Mouse (Mus musculus) forebrain, embryonic 16.5 days (tissue): ENCODE data around the gene Adrb1. TPM values are rescaled to one million over a fixed set of nuclear protein-coding genes. Genes with fewer than 3 reads are reported as not detected.
A peak's percentile ranks its signal among the peaks of the same experiment; 100 is the strongest.
"Not testable (repeated sequence)": the region's sequence is repeated elsewhere in the genome, so short reads cannot be mapped to it uniquely, and the experiment has no call there.

Experiments used
- ATAC-seq: fragments of 200-750 bp; cut with Nextera tagmentation; 2 replicates; pipeline ENCODE4 v1.8.0; 2017; ENCODE audit warnings: mild to moderate bottlenecking, moderate library complexity
- H3K27ac ChIP-seq: fragments of 300-500 bp; sonication (generic); 2 replicates; pipeline ENCODE4 v1.5.1; 2014; ENCODE audit warnings: low read length, control low read depth
- H3K27me3 ChIP-seq: fragments of 300-500 bp; sonication (generic); replicated peaks from 2 replicates; pipeline ENCODE4 v1.6.1; 2014; ENCODE audit warnings: low read length; ENCODE audit not compliant: control insufficient read depth, insufficient read depth
- H3K36me3 ChIP-seq: fragments of 300-500 bp; sonication (generic); 2 replicates; pipeline ENCODE4 v1.6.1; 2014; ENCODE audit not compliant: control insufficient read depth, insufficient read depth
- H3K4me1 ChIP-seq: fragments of 300-500 bp; sonication (generic); replicated peaks from 2 replicates; pipeline ENCODE4 v1.6.1; 2014; ENCODE audit warnings: low read length; ENCODE audit not compliant: control insufficient read depth, insufficient read depth
- H3K4me2 ChIP-seq: fragments of 300-500 bp; sonication (generic); 2 replicates; pipeline ENCODE4 v1.6.1; 2014; ENCODE audit warnings: mild to moderate bottlenecking, low read length, control low read depth
- H3K4me3 ChIP-seq: fragments of 300-500 bp; sonication (generic); replicated peaks from 2 replicates; pipeline ENCODE4 v1.5.1; 2014; ENCODE audit warnings: mild to moderate bottlenecking, low read length, control low read depth
- H3K9ac ChIP-seq: fragments of 300-500 bp; sonication (generic); replicated peaks from 2 replicates; pipeline ENCODE4 v1.6.1; 2014; ENCODE audit warnings: low read depth, low read length, control low read depth
- H3K9me3 ChIP-seq: fragments of 300-500 bp; sonication (generic); 2 replicates; pipeline ENCODE4 v1.6.1; 2016; ENCODE audit warnings: low read length; ENCODE audit not compliant: control insufficient read depth
- WGBS: fragments of 180-500 bp; shearing (Covaris S2); extraction: QIAGEN DNeasy Blood & Tissue Kit; methylation state at CpG from one replicate; pipeline ENCODE4 v1.1.7; 2014; 5-methylcytosine and 5-hydroxymethylcytosine counted together
- polyA plus RNA-seq: library from polyadenylated mRNA; unstranded; fragments of >200 nt; fragmentation: Nextera tagmentation; extraction: Ambion mirVana; gene quantifications from 2 replicates; pipeline ENCODE4 v1.2.1, GENCODE M21; 2015

Gene Adrb1
- polyA plus RNA-seq, 1 experiment from 2014 or later, result 2.2 TPM

GRCm38 (mm10) chr19:56734033-56734572 lies 12.1 kb downstream of the Adrb1 start:
- Histone ChIP-seq H3K27ac (no peak overlapping the region), H3K4me3 (no peak overlapping the region), H3K36me3 (no peaks in the 10 kb centered on the region), H3K4me2 (no peak overlapping the region), H3K27me3 (no peaks in the 10 kb centered on the region), H3K4me1 (no peaks in the 10 kb centered on the region), H3K9ac (no peak overlapping the region), H3K9me3 (no peaks in the 10 kb centered on the region)
- WGBS, result 51% methylated on average over 7 of the region's 7 CpGs
- no peak for ATAC-seq

DNA sequence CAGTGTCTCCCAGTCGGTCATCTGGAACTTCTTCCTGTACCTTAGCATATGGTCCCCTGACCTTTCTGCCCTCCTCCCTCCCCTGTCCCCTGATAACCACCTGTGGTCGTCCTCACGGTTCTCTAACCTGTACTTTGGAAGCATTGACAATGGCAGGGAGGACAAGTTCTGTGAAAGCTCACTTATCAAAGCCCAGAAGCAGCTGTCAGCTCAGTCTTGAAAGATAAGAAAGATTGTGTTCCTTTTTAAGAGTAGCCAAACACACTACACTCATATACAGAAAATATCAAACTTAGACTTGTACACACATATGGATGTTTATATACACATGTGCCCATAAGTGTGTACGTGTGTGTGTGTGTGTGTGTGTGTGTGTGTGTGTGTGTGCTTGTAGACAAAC lies 13.7 kb downstream of the Adrb1 start:
- no peak overlapping the region for H3K9ac ChIP-seq
- 71% methylated on average over 4 of the region's 4 CpGs for WGBS

GRCm38 (mm10) chr19:56736287-56736686 lies 14.3 kb downstream of the Adrb1 start:
- Histone ChIP-seq H3K9me3 (no peaks in the 10 kb centered on the region), H3K4me2 (no peak overlapping the region), H3K36me3 (no peaks in the 10 kb centered on the region), H3K4me3 (no peak overlapping the region), H3K9ac (no peak overlapping the region), H3K4me1 (no peaks in the 10 kb centered on the region), H3K27me3 (no peaks in the 10 kb centered on the region), H3K27ac (no peak overlapping the region)
- no peak for ATAC-seq
- 72% methylated on average over 5 of the region's 5 CpGs for WGBS

More for the DNA sequence above, 13.7 kb downstream of the Adrb1 start:
- Histone ChIP-seq H3K4me3 (no peak overlapping the region), H3K27ac (no peak overlapping the region), H3K27me3 (no peaks in the 10 kb centered on the region), H3K9me3 (no peaks in the 10 kb centered on the region), H3K36me3 (no peaks in the 10 kb centered on the region), H3K4me2 (no peak overlapping the region), H3K4me1 (no peaks in the 10 kb centered on the region)
- no peak for ATAC-seq

- no peak for ATAC-seq
- Histone ChIP-seq H3K4me3 (no peak overlapping the region), H3K27me3 (no peaks in the 10 kb centered on the region), H3K9me3 (no peaks in the 10 kb centered on the region), H3K27ac (no peak overlapping the region), H3K4me1 (peaks cover 14% of the 10 kb centered on the region), H3K36me3 (no peaks in the 10 kb centered on the region), H3K4me2 (no peak overlapping the region), H3K9ac (no peak overlapping the region)
- 66% methylated on average over 7 of the region's 7 CpGs for WGBS
These were observed 23.1 kb downstream of the Adrb1 start for GRCm38 (mm10) chr19:56745061-56745460.

- no peak for ATAC-seq
- Histone ChIP-seq H3K4me1 (peaks cover 14% of the 10 kb centered on the region), H3K27me3 (no peaks in the 10 kb centered on the region), H3K9me3 (no peaks in the 10 kb centered on the region), H3K4me3 (no peak overlapping the region), H3K27ac (no peak overlapping the region), H3K36me3 (no peaks in the 10 kb centered on the region), H3K4me2 (no peak overlapping the region), H3K9ac (no peak overlapping the region)
- WGBS, result 75% methylated on average over 5 of the region's 6 CpGs
These were observed 23.5 kb downstream of the Adrb1 start for GRCm38 (mm10) chr19:56745528-56745927.

DNA sequence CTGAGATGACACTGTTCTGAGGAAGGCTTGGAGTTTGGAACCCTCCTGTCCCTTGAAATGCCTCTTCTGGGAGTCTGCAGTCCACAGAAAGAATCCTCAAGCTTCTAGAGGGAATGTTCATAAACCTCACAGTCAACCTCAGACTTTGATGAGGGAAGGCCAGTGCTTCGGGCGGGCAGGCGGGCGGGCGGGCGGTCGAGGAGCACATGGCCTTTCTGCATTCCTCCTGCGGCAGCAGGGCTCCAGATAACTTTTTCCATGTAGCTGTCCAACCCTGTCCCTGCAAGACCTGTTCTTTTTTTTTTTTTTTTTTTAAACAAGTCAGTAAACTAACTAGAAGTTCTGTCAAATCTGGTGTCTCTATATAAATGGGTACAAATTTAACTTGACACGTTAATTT lies 24.6 kb downstream of the Adrb1 start:
- Histone ChIP-seq H3K27me3 (no peaks in the 10 kb centered on the region), H3K36me3 (no peaks in the 10 kb centered on the region), H3K4me3 (no peak overlapping the region), H3K9ac (no peak overlapping the region), H3K4me1 (peaks cover 14% of the 10 kb centered on the region), H3K27ac (no peak overlapping the region), H3K9me3 (no peaks in the 10 kb centered on the region), H3K4me2 (no peak overlapping the region)
- no peak for ATAC-seq
- 94% methylated on average over 9 of the region's 9 CpGs for WGBS

DNA sequence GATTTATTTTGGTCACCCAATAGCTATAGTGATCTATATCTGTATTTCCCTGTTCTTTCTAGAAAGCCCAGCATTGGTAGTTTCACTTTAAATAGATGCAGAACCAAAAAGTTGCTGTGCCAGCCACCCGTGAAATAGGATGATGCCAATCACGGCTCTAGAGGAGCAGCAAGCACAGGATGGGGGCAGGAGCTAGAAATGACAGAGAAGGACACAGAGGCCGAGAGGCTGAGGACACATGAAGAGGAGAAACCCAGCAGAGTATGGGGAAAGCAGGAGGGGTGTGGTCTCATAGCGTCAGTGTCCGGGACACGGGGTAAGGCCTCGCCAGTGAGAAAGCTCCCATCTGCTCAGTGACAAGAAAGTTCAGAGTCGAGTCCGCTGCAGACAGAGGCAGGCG lies 25.9 kb downstream of the Adrb1 start:
- 62% methylated on average over 10 of the region's 10 CpGs for WGBS
- no peak for ATAC-seq

GRCm38 (mm10) chr19:56749343-56749742 lies 27.3 kb downstream of the Adrb1 start:
- no peak overlapping the region for H3K4me2 ChIP-seq
- no peaks in the 10 kb centered on the region for H3K9me3 ChIP-seq
- no peak overlapping the region for H3K9ac ChIP-seq
- H3K27ac ChIP-seq, result no peak overlapping the region
- no peaks in the 10 kb centered on the region for H3K36me3 ChIP-seq
- H3K27me3 ChIP-seq, result no peaks in the 10 kb centered on the region
- ATAC-seq, result no peak
- peaks cover 7% of the 10 kb centered on the region for H3K4me1 ChIP-seq
- H3K4me3 ChIP-seq, result no peak overlapping the region
- WGBS, result 62% methylated on average over 3 of the region's 3 CpGs

More for the DNA sequence above, 25.9 kb downstream of the Adrb1 start:
- Histone ChIP-seq H3K9ac (no peak overlapping the region), H3K4me2 (no peak overlapping the region), H3K27ac (no peak overlapping the region), H3K4me3 (no peak overlapping the region), H3K36me3 (no peaks in the 10 kb centered on the region), H3K9me3 (no peaks in the 10 kb centered on the region), H3K27me3 (no peaks in the 10 kb centered on the region), H3K4me1 (peaks cover 14% of the 10 kb centered on the region)

DNA sequence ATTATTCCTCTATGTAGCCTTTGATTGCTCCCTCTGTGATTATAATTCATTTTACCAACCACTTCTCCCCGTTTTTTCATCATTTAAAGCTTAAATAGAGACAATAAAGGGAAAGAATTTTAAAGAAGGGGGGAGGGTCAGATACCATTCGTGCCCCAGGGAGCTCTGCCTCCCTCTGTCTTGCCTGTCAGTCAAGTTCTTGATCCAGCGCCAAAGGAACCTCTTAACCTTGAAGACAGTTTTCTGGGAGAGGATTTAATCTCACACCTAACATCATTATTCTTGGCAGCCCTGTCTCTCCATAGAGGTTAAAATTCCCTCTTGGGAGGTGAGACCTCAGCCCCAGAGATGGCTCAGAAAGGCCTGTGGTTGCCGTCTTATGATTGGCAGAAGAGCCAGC lies 28.7 kb downstream of the Adrb1 start:
- Histone ChIP-seq H3K4me3 (no peak overlapping the region), H3K4me1 (no peaks in the 10 kb centered on the region; the same call in 1 of the 2 replicates), H3K36me3 (no peaks in the 10 kb centered on the region), H3K9ac (no peak overlapping the region), H3K27ac (no peak overlapping the region), H3K9me3 (no peaks in the 10 kb centered on the region), H3K27me3 (no peaks in the 10 kb centered on the region), H3K4me2 (no peak overlapping the region)
- peak; percentile 61 for ATAC-seq
- 16% methylated on average over 4 of the region's 4 CpGs for WGBS

DNA sequence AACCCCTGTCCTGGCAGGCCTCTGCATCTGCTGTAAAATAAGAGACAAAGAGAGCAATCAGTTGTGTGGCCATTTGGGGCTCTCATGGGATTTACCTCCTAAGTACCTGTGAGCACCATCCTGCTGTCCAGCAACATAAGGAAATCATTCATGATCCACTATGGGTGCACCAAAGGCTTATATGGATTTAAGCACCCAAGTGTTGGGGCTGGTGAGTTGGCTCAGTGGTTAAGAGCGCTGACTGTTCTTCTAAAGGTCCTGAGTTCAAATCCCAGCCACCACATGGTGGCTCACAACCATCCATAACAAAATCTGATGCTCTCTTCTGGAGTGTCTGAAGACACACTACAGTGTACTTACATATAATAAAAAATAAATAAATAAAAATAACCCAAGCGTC lies 32.5 kb downstream of the Adrb1 start:
- WGBS, result 92% methylated on average over 2 of the region's 2 CpGs
- not testable (repeated sequence) for H3K9me3 ChIP-seq, H3K27ac ChIP-seq, ATAC-seq, H3K4me3 ChIP-seq, H3K27me3 ChIP-seq, H3K9ac ChIP-seq, H3K4me2 ChIP-seq, H3K4me1 ChIP-seq, H3K36me3 ChIP-seq
